Mouse (Mus musculus): ENCODE data around the gene Pdia4. TPM values are rescaled to one million over a fixed set of nuclear protein-coding genes. Genes with fewer than 3 reads are reported as not detected.

Gene Pdia4
- polyA plus RNA-seq, 1 experiment from 2014 or later: 163 TPM

- Histone ChIP-seq H3K27me3 (no peaks in the 10 kb centered on the region), H3K9me3 (no peaks in the 10 kb centered on the region), H3K27ac (replicated peaks) (no peak overlapping the region), H3K4me1 (replicated peaks) (peaks cover 40% of the 10 kb centered on the region), H3K36me3 (peaks cover 16% of the 10 kb centered on the region), H3K4me2 (peak overlapping the region; percentile 15; the same call in 1 of the 2 replicates), H3K4me3 (no peak overlapping the region), H3K9ac (no peak overlapping the region)
- 81% methylated on average over 2 of the region's 2 CpGs for WGBS
- ATAC-seq (ENCODE audit: low FRiP score, low read depth): no peak
Measured at GRCm38 (mm10) chr6:47810181-47810580, 3.0 kb downstream of the Pdia4 start.

- no peaks in the 10 kb centered on the region for H3K27me3 ChIP-seq
- H3K4me3 ChIP-seq: no peak overlapping the region
- WGBS: 69% methylated on average over 4 of the region's 4 CpGs
- H3K4me1 ChIP-seq (replicated peaks): peaks cover 36% of the 10 kb centered on the region
- no peak overlapping the region for H3K9ac ChIP-seq
- H3K4me2 ChIP-seq: 0 out of 2 replicates have a peak overlapping the region, but pooled peaks have one; percentile 3
- H3K9me3 ChIP-seq: no peaks in the 10 kb centered on the region
- peak overlapping the region; percentile 34; the same call in 1 of the 2 replicates for H3K27ac ChIP-seq (replicated peaks)
- peaks cover 28% of the 10 kb centered on the region for H3K36me3 ChIP-seq
- no peak for ATAC-seq (ENCODE audit: low FRiP score, low read depth)
Measured at GRCm38 (mm10) chr6:47809053-47809452, 4.2 kb downstream of the Pdia4 start.

GRCm38 (mm10) chr6:47808545-47808944, 4.7 kb downstream of the Pdia4 start:
- H3K4me1 ChIP-seq (replicated peaks): peaks cover 32% of the 10 kb centered on the region
- WGBS: 92% methylated on average over 5 of the region's 5 CpGs

GRCm38 (mm10) chr6:47807419-47807818, 5.8 kb downstream of the Pdia4 start:
- H3K27ac ChIP-seq (replicated peaks): no peak overlapping the region
- H3K27me3 ChIP-seq: no peaks in the 10 kb centered on the region
- H3K4me2 ChIP-seq: no peak overlapping the region
- H3K4me3 ChIP-seq: no peak overlapping the region
- peaks cover 32% of the 10 kb centered on the region for H3K4me1 ChIP-seq (replicated peaks)
- H3K9me3 ChIP-seq: no peaks in the 10 kb centered on the region
- ATAC-seq (ENCODE audit: low FRiP score, low read depth): no peak
- WGBS: 89% methylated on average over 2 of the region's 2 CpGs
- H3K9ac ChIP-seq: no peak overlapping the region
- peaks cover 44% of the 10 kb centered on the region for H3K36me3 ChIP-seq

More at GRCm38 (mm10) chr6:47808545-47808944, 4.7 kb downstream of the Pdia4 start:
- no peak overlapping the region for H3K9ac ChIP-seq
- ATAC-seq (ENCODE audit: low FRiP score, low read depth): no peak
- no peaks in the 10 kb centered on the region for H3K9me3 ChIP-seq
- H3K27ac ChIP-seq (replicated peaks): 0 out of 2 replicates have a peak overlapping the region, but pooled peaks have one; percentile 28
- no peak overlapping the region for H3K4me3 ChIP-seq
- H3K27me3 ChIP-seq: no peaks in the 10 kb centered on the region
- H3K36me3 ChIP-seq: peaks cover 33% of the 10 kb centered on the region
- no peak overlapping the region for H3K4me2 ChIP-seq

- Histone ChIP-seq H3K36me3 (peaks cover 60% of the 10 kb centered on the region), H3K4me1 (replicated peaks) (peaks cover 15% of the 10 kb centered on the region), H3K9me3 (no peaks in the 10 kb centered on the region), H3K27ac (replicated peaks) (no peak overlapping the region), H3K27me3 (no peaks in the 10 kb centered on the region), H3K4me3 (no peak overlapping the region), H3K9ac (no peak overlapping the region), H3K4me2 (no peak overlapping the region)
- WGBS: 76% methylated on average over 2 of the region's 2 CpGs
- no peak for ATAC-seq (ENCODE audit: low FRiP score, low read depth)
Measured at GRCm38 (mm10) chr6:47805520-47805919, 7.7 kb downstream of the Pdia4 start.

- WGBS: 55% methylated on average over 6 of the region's 6 CpGs
- Histone ChIP-seq H3K27ac (replicated peaks) (no peak overlapping the region), H3K9ac (no peak overlapping the region), H3K4me2 (no peak overlapping the region), H3K36me3 (peaks cover 91% of the 10 kb centered on the region), H3K27me3 (no peaks in the 10 kb centered on the region), H3K4me3 (no peak overlapping the region), H3K4me1 (replicated peaks) (no peaks in the 10 kb centered on the region), H3K9me3 (no peaks in the 10 kb centered on the region)
- no peak for ATAC-seq (ENCODE audit: low FRiP score, low read depth)
Measured at GRCm38 (mm10) chr6:47799079-47799478, 14.2 kb downstream of the Pdia4 start.

GRCm38 (mm10) chr6:47794106-47794830, 19.0 kb downstream of the Pdia4 start:
- Histone ChIP-seq H3K9ac (no peak overlapping the region), H3K4me2 (no peak overlapping the region), H3K4me1 (replicated peaks) (no peaks in the 10 kb centered on the region), H3K9me3 (no peaks in the 10 kb centered on the region), H3K27ac (replicated peaks) (0 out of 2 replicates have a peak overlapping the region, but pooled peaks have one; percentile 12), H3K4me3 (no peak overlapping the region), H3K27me3 (no peaks in the 10 kb centered on the region), H3K36me3 (peaks cover 47% of the 10 kb centered on the region)
- ATAC-seq (ENCODE audit: low FRiP score, low read depth): no peak
- WGBS: 39% methylated on average over 10 of the region's 10 CpGs

- H3K9me3 ChIP-seq: no peaks in the 10 kb centered on the region
- no peak overlapping the region for H3K9ac ChIP-seq
- peaks cover 37% of the 10 kb centered on the region for H3K36me3 ChIP-seq
- H3K27ac ChIP-seq (replicated peaks): no peak overlapping the region
- H3K27me3 ChIP-seq: no peaks in the 10 kb centered on the region
- 82% methylated on average over 5 of the region's 5 CpGs for WGBS
- no peak overlapping the region for H3K4me2 ChIP-seq
- H3K4me1 ChIP-seq (replicated peaks): peaks cover 5% of the 10 kb centered on the region
- ATAC-seq (ENCODE audit: low FRiP score, low read depth): no peak
- H3K4me3 ChIP-seq: no peak overlapping the region
Measured at GRCm38 (mm10) chr6:47793284-47793683, 19.9 kb downstream of the Pdia4 start.

GRCm38 (mm10) chr6:47792533-47792932, 20.7 kb downstream of the Pdia4 start:
- H3K27me3 ChIP-seq: no peaks in the 10 kb centered on the region
- H3K9me3 ChIP-seq: no peaks in the 10 kb centered on the region
- H3K9ac ChIP-seq: no peak overlapping the region
- H3K4me3 ChIP-seq: no peak overlapping the region
- H3K27ac ChIP-seq (replicated peaks): no peak overlapping the region
- no peak overlapping the region for H3K4me2 ChIP-seq
- 87% methylated on average over 2 of the region's 2 CpGs for WGBS
- H3K4me1 ChIP-seq (replicated peaks): peaks cover 5% of the 10 kb centered on the region
- ATAC-seq (ENCODE audit: low FRiP score, low read depth): no peak
- peaks cover 30% of the 10 kb centered on the region for H3K36me3 ChIP-seq

GRCm38 (mm10) chr6:47790745-47791144, 22.5 kb downstream of the Pdia4 start:
- Histone ChIP-seq H3K4me1 (replicated peaks) (peaks cover 5% of the 10 kb centered on the region), H3K9me3 (no peaks in the 10 kb centered on the region), H3K9ac (no peak overlapping the region), H3K27me3 (no peaks in the 10 kb centered on the region), H3K4me3 (no peak overlapping the region), H3K27ac (replicated peaks) (no peak overlapping the region), H3K36me3 (peaks cover 14% of the 10 kb centered on the region), H3K4me2 (no peak overlapping the region)
- no peak for ATAC-seq (ENCODE audit: low FRiP score, low read depth)
- 66% methylated on average over 2 of the region's 2 CpGs for WGBS

GRCm38 (mm10) chr6:47788821-47789220, 24.4 kb downstream of the Pdia4 start:
- H3K9ac ChIP-seq: peak overlapping the region; percentile 61; the same call in 1 of the 2 replicates
- WGBS: 28% methylated on average over 3 of the region's 3 CpGs
- peak overlapping the region; percentile 68 for H3K4me2 ChIP-seq
- H3K27me3 ChIP-seq: no peaks in the 10 kb centered on the region
- H3K4me3 ChIP-seq: peak overlapping the region; percentile 51
- ATAC-seq (ENCODE audit: low FRiP score, low read depth): no peak
- H3K27ac ChIP-seq (replicated peaks): peak overlapping the region; percentile 94
- no peaks in the 10 kb centered on the region for H3K9me3 ChIP-seq
- H3K4me1 ChIP-seq (replicated peaks): peaks cover 5% of the 10 kb centered on the region
- no peaks in the 10 kb centered on the region for H3K36me3 ChIP-seq

- ATAC-seq (ENCODE audit: low FRiP score, low read depth): peak; percentile 95
- Histone ChIP-seq H3K4me3 (peak overlapping the region; percentile 51), H3K27ac (replicated peaks) (peak overlapping the region; percentile 94), H3K27me3 (no peaks in the 10 kb centered on the region), H3K9ac (peak overlapping the region; percentile 61), H3K9me3 (no peaks in the 10 kb centered on the region), H3K4me2 (peak overlapping the region; percentile 68), H3K4me1 (replicated peaks) (peaks cover 5% of the 10 kb centered on the region), H3K36me3 (no peaks in the 10 kb centered on the region)
- WGBS: 2% methylated on average over 18 of the region's 18 CpGs
Measured at GRCm38 (mm10) chr6:47787941-47788736, 25.1 kb downstream of the Pdia4 start.
